ENCODE assay signal across 9 mouse cellular contexts in genomic region chr4:125990143-125990542, GRCm38 (mm10). TPM values are rescaled to one million over a fixed set of nuclear protein-coding genes. Genes with fewer than 3 reads are reported as not detected.
DNase-seq lines count a peak whose midpoint lies in the region; ATAC-seq and TF ChIP-seq lines count a peak whose summit lies in the region.
"Had no signal": no experiment of that assay in that cellular context is flagged by ENCODE, and none has a peak within 500 bp of the region (broad histone marks: within the 10 kb centered on the region; RNA-seq: fewer than 3 reads in every experiment).

No protein-coding gene starts in this region.

- H3K27me3 ChIP-seq in liver, postnatal 0 days (ENCODE audit: insufficient read depth, low read length): no peaks in the 10 kb centered on the region

- no peaks in the 10 kb centered on the region for H3K4me1 ChIP-seq in liver, postnatal 0 days (ENCODE audit: insufficient read depth)
- H3K4me1 ChIP-seq: heart, embryonic 13.5 days had no signal

- no peaks in the 10 kb centered on the region for H3K36me3 ChIP-seq in liver, postnatal 0 days (replicated peaks; ENCODE audit: insufficient read depth, low read length)
- H3K36me3 ChIP-seq: heart, embryonic 13.5 days had no signal

- WGBS in liver, postnatal 0 days (ENCODE audit: insufficient replicate concordance): 27% methylated on average over 7 of the region's 7 CpGs

- no peak for ATAC-seq in liver, postnatal 0 days

- H3K9me3 ChIP-seq in liver, postnatal 0 days (ENCODE audit: low read length): no peaks in the 10 kb centered on the region
- H3K9me3 ChIP-seq: heart, embryonic 13.5 days had no signal

- H3K4me3 ChIP-seq in liver, postnatal 0 days (ENCODE audit: low read depth, low read length): no peak overlapping the region
- H3K4me3 ChIP-seq: heart, embryonic 13.5 days had no signal

- no peak overlapping the region for H3K9ac ChIP-seq in liver, postnatal 0 days (replicated peaks)
- H3K9ac ChIP-seq: heart, embryonic 13.5 days had no signal

- H3K27ac ChIP-seq in liver, postnatal 0 days (ENCODE audit: low read depth): no peak overlapping the region
- H3K27ac ChIP-seq: heart, embryonic 13.5 days had no signal

- TF ChIP-seq EP300 in liver, postnatal 0 days (IDR thresholded peaks at IDR 0.05; ENCODE audit: low read depth): no peak

- peak; percentile 86 for TF ChIP-seq CTCF in liver, postnatal 0 days (IDR thresholded peaks at IDR 0.05; ENCODE audit: low read depth)

- peak; percentile 28 for DNase-seq in 3134 (ENCODE audit: extremely low read depth, insufficient read length, low spot score)
- DNase-seq in Muller cell, postnatal 12 days (ENCODE audit: inconsistent ontology term): peak; percentile 49
- peak; percentile 17 for DNase-seq in cerebellum, adult 9-11 months
- DNase-seq in frontal cortex, postnatal 10 days (ENCODE audit: low spot score in 2 of 2): peak; percentile 37 to 66
- peak; percentile 47 for DNase-seq in kidney, postnatal 14 days
- peak; percentile 75 for DNase-seq in liver, postnatal 0 days
- DNase-seq in ovary, adult 18-20 months (ENCODE audit: low spot score): peak; percentile 9
- DNase-seq in thymus, postnatal 0 days (ENCODE audit: low spot score): peak; percentile 57

- H3K4me2 ChIP-seq in liver, postnatal 0 days (ENCODE audit: low read depth, low read length): no peak overlapping the region
- H3K4me2 ChIP-seq: heart, embryonic 13.5 days had no signal

RNA-seq across cellular contexts. Expression of gene Csf3r, which starts 34.2 kb away (rescaled TPM):
- 2.3 and 2.8 TPM in 2 replicates for polyA plus RNA-seq in liver, postnatal 0 days (2015; fragmentation: Nextera tagmentation; extraction: Ambion mirVana)
- 0.43 and 0.48 TPM in 2 replicates for polyA plus RNA-seq in thymus, postnatal 0 days (2015; fragmentation: Nextera tagmentation; extraction: Ambion mirVana)

RNA-seq across cellular contexts. Expression of gene Mrps15, which starts 56.6 kb away (rescaled TPM):
- polyA plus RNA-seq in liver, postnatal 0 days (2015; fragmentation: Nextera tagmentation; extraction: Ambion mirVana): 57.2 and 58.1 TPM in 2 replicates
- 118 and 143 TPM in 2 replicates for polyA plus RNA-seq in thymus, postnatal 0 days (2015; fragmentation: Nextera tagmentation; extraction: Ambion mirVana)

Comparison
In these comparisons a context has a peak if more than half of its experiments do, and no peak if none do; other contexts are left out.
1. DNase-seq: peak in every context shown above with its lines; median percentile 75 in liver, postnatal 0 days; 57 in thymus, postnatal 0 days; 52 in frontal cortex, postnatal 10 days; 49 in Muller cell, postnatal 12 days; 47 in kidney, postnatal 14 days; 28 in 3134; 17 in cerebellum, adult 9-11 months; 9 in ovary, adult 18-20 months.